Mouse (Mus musculus) olfactory bulb, adult 2 months (tissue): ENCODE measurements around the gene Rasgef1b.
"Not testable (repeated sequence)": the region's sequence is repeated elsewhere in the genome, so short reads cannot be mapped to it uniquely, and the experiment has no call there.

Source experiments
- CTCF ChIP-seq: fragments of 200-500 bp; IDR thresholded peaks from 2 replicates; pipeline ENCODE4 v1.5.1; 2012; ENCODE audit warnings: low read depth, mild to moderate bottlenecking, low read length, moderate library complexity; ENCODE audit not compliant: insufficient read depth
- POLR2A ChIP-seq: fragments of 200-500 bp; IDR thresholded peaks from 2 replicates; pipeline ENCODE4 v1.6.1; 2012; ENCODE audit warnings: mild to moderate bottlenecking, low read depth, low read length, moderate library complexity; ENCODE audit not compliant: insufficient read depth

DNA sequence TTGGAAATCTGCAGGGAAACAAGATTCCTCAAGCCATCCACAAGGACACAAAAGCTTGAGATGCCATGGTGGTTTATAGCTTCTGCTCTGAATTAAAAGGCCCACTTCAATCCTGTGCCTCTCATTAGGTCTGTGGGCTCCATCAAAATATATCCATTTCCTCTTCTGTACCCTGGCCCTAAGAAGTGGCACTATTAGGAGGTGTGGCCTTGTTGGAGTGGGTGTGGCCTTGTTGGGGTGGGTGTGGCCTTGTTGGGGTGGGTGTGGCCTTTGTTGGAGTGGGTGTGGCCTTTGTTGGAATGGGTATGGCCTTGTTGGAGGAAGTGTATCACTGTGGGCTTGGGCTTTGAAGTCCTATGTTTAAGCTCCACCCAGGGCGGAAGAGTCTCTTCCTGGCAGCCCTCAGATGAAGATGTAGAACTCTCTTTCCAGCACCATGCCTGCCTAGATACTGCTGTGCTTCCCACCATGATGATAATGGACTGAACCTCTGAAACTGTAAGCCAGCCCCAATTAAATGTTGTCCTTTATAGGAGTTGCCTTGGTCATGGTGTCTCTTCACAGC, 512.2 kb downstream of the Rasgef1b start:
- TF ChIP-seq CTCF, POLR2A: not testable (repeated sequence)
